Mouse (Mus musculus) CD8-positive naive resting alpha-beta T cell, adult 57 days (primary cell): ENCODE data around the gene Phlpp2. TPM values are rescaled to one million over a fixed set of nuclear protein-coding genes. Genes with fewer than 3 reads are reported as not detected.

Experiments used
- total RNA-seq: library from RNA; stranded (reverse); gene quantifications from one replicate; pipeline ENCODE4 v1.2.4, GENCODE M21; 2023

Phlpp2 gene
- 5.2 TPM for total RNA-seq

GRCm38 (mm10) chr8:109868003-109868679 lies at the start of gene Phlpp2:
Gene Phlpp2, plus strand, starts transcription at chr8:109868542.

GRCm38 (mm10) chr8:109961693-109962367 lies 93.5 kb downstream of the Phlpp2 start, which contains the start of gene Marveld3:
Gene Marveld3, minus strand, starts transcription at chr8:109962203.

GRCm38 (mm10) chr8:109990224-109990623 lies 121.9 kb downstream of the Phlpp2 start, which contains the start of gene Tat:
Gene Tat, plus strand, starts transcription at chr8:109990437.

Other genes with a start within 250 kb of the Phlpp2 start
- 86.5 TPM for gene Ist1, start 175.3 kb upstream of the Phlpp2 start, total RNA-seq
- 5.0 TPM for gene Zfp821, start 163.0 kb upstream of the Phlpp2 start, total RNA-seq
- 27.3 TPM for gene Atxn1l, start 130.8 kb upstream of the Phlpp2 start, total RNA-seq
- gene Ap1g1, start 90.0 kb upstream of the Phlpp2 start, total RNA-seq = 75.4 TPM
- gene Marveld3, start 93.7 kb downstream of the Phlpp2 start, total RNA-seq = not detected
- not detected for gene Tat, start 121.9 kb downstream of the Phlpp2 start, total RNA-seq
- not detected for gene Chst4, start 171.2 kb downstream of the Phlpp2 start, total RNA-seq
- gene Zfp612, start 211.2 kb downstream of the Phlpp2 start, total RNA-seq = 2.8 TPM
- gene Gm21964, start 232.7 kb downstream of the Phlpp2 start, total RNA-seq = not detected
- not detected for gene Gm17720, start 234.2 kb downstream of the Phlpp2 start, total RNA-seq